Mouse (Mus musculus): ENCODE data around the gene Gm28374. TPM values are rescaled to one million over a fixed set of nuclear protein-coding genes. Genes with fewer than 3 reads are reported as not detected.
A peak's percentile ranks its signal among the peaks of the same experiment; 100 is the strongest.
"Not testable (repeated sequence)": the region's sequence is repeated elsewhere in the genome, so short reads cannot be mapped to it uniquely, and the experiment has no call there.

The Gm28374 gene
- polyA plus RNA-seq, 1 experiment from 2014 or later, result 1.5 TPM

GRCm38 (mm10) chr19:6045366-6046293 lies 36.4 kb downstream of the Gm28374 start:
- Histone ChIP-seq H3K4me3 (peak overlapping the region; percentile 86), H3K9me3 (no peaks in the 10 kb centered on the region), H3K27ac (peak overlapping the region; percentile 94), H3K4me1 (peaks cover 22% of the 10 kb centered on the region), H3K27me3 (ENCODE audit: insufficient read depth, poor library complexity, severe bottlenecking) (no peaks in the 10 kb centered on the region), H3K36me3 (peaks cover 26% of the 10 kb centered on the region)
- 19% methylated on average over 20 of the region's 20 CpGs for WGBS
- DNase-seq (ENCODE audit: low spot score), result no peak

- Histone ChIP-seq H3K36me3 (peaks cover 11% of the 10 kb centered on the region), H3K4me1 (peaks cover 22% of the 10 kb centered on the region)
- H3K27me3 ChIP-seq (ENCODE audit: insufficient read depth, poor library complexity, severe bottlenecking); H3K9me3 ChIP-seq; H3K4me3 ChIP-seq; DNase-seq (ENCODE audit: low spot score); H3K27ac ChIP-seq: not testable (repeated sequence)
- WGBS, result 72% methylated on average over 4 of the region's 4 CpGs
Measured at GRCm38 (mm10) chr19:6044102-6044501, 38.0 kb downstream of the Gm28374 start.

- 81% methylated on average over 9 of the region's 9 CpGs for WGBS
Measured at GRCm38 (mm10) chr19:6042293-6042692, 39.8 kb downstream of the Gm28374 start.

GRCm38 (mm10) chr19:6040002-6040401 lies 42.1 kb downstream of the Gm28374 start:
- Histone ChIP-seq H3K4me3 (no peak overlapping the region), H3K36me3 (no peaks in the 10 kb centered on the region), H3K4me1 (peaks cover under 1% of the 10 kb centered on the region; the same call in 1 of the 2 replicates), H3K27ac (no peak overlapping the region), H3K27me3 (ENCODE audit: insufficient read depth, poor library complexity, severe bottlenecking) (no peaks in the 10 kb centered on the region), H3K9me3 (no peaks in the 10 kb centered on the region)
- no peak for DNase-seq (ENCODE audit: low spot score)

More at GRCm38 (mm10) chr19:6042293-6042692, 39.8 kb downstream of the Gm28374 start:
- DNase-seq (ENCODE audit: low spot score), result no peak
- Histone ChIP-seq H3K4me3 (no peak overlapping the region), H3K36me3 (no peaks in the 10 kb centered on the region), H3K27me3 (ENCODE audit: insufficient read depth, poor library complexity, severe bottlenecking) (no peaks in the 10 kb centered on the region), H3K27ac (no peak overlapping the region), H3K4me1 (peaks cover 6% of the 10 kb centered on the region), H3K9me3 (no peaks in the 10 kb centered on the region)

GRCm38 (mm10) chr19:6038326-6038725 lies 43.7 kb downstream of the Gm28374 start:
- no peaks in the 10 kb centered on the region for H3K36me3 ChIP-seq
- WGBS, result 79% methylated on average over 7 of the region's 7 CpGs
- H3K27ac ChIP-seq, result no peak overlapping the region
- H3K27me3 ChIP-seq (ENCODE audit: insufficient read depth, poor library complexity, severe bottlenecking), result no peaks in the 10 kb centered on the region
- no peaks in the 10 kb centered on the region for H3K9me3 ChIP-seq
- no peaks in the 10 kb centered on the region for H3K4me1 ChIP-seq
- no peak overlapping the region for H3K4me3 ChIP-seq
- no peak for DNase-seq (ENCODE audit: low spot score)

- Histone ChIP-seq H3K27me3 (ENCODE audit: insufficient read depth, poor library complexity, severe bottlenecking) (no peaks in the 10 kb centered on the region), H3K4me1 (no peaks in the 10 kb centered on the region), H3K36me3 (no peaks in the 10 kb centered on the region), H3K27ac (no peak overlapping the region), H3K9me3 (no peaks in the 10 kb centered on the region), H3K4me3 (no peak overlapping the region)
- DNase-seq (ENCODE audit: low spot score), result no peak
Measured at GRCm38 (mm10) chr19:6037695-6038094, 44.4 kb downstream of the Gm28374 start.

- no peak for DNase-seq (ENCODE audit: low spot score)
- 71% methylated on average over 9 of the region's 9 CpGs for WGBS
- no peak overlapping the region for H3K27ac ChIP-seq
- no peak overlapping the region for H3K4me3 ChIP-seq
- H3K27me3 ChIP-seq (ENCODE audit: insufficient read depth, poor library complexity, severe bottlenecking), result no peaks in the 10 kb centered on the region
- H3K9me3 ChIP-seq, result no peaks in the 10 kb centered on the region
- no peaks in the 10 kb centered on the region for H3K36me3 ChIP-seq
- no peaks in the 10 kb centered on the region for H3K4me1 ChIP-seq
Measured at GRCm38 (mm10) chr19:6035966-6036585, 46.0 kb downstream of the Gm28374 start.

GRCm38 (mm10) chr19:6030520-6031280 lies 51.4 kb downstream of the Gm28374 start:
- Histone ChIP-seq H3K4me1 (no peaks in the 10 kb centered on the region), H3K36me3 (no peaks in the 10 kb centered on the region), H3K27ac (no peak overlapping the region), H3K4me3 (no peak overlapping the region), H3K9me3 (no peaks in the 10 kb centered on the region), H3K27me3 (ENCODE audit: insufficient read depth, poor library complexity, severe bottlenecking) (no peaks in the 10 kb centered on the region)
- WGBS, result 70% methylated on average over 14 of the region's 14 CpGs
- DNase-seq (ENCODE audit: low spot score), result no peak

GRCm38 (mm10) chr19:6029426-6029825 lies 52.6 kb downstream of the Gm28374 start:
- H3K9me3 ChIP-seq, result no peaks in the 10 kb centered on the region
- no peak for DNase-seq (ENCODE audit: low spot score)
- WGBS, result 65% methylated on average over 9 of the region's 9 CpGs
- H3K4me3 ChIP-seq, result no peak overlapping the region
- H3K27ac ChIP-seq, result no peak overlapping the region
- H3K27me3 ChIP-seq (ENCODE audit: insufficient read depth, poor library complexity, severe bottlenecking), result 0 out of 2 replicates have a peak, but pooled peaks cover under 1% of the 10 kb centered on the region
- H3K4me1 ChIP-seq, result no peaks in the 10 kb centered on the region
- H3K36me3 ChIP-seq, result no peaks in the 10 kb centered on the region

GRCm38 (mm10) chr19:6028991-6029390 lies 53.1 kb downstream of the Gm28374 start:
- no peak for DNase-seq (ENCODE audit: low spot score)

More at GRCm38 (mm10) chr19:6028991-6029390, 53.1 kb downstream of the Gm28374 start:
- H3K27ac ChIP-seq, result no peak overlapping the region
- H3K4me3 ChIP-seq, result no peak overlapping the region
- no peaks in the 10 kb centered on the region; the same call in 1 of the 2 replicates for H3K4me1 ChIP-seq
- no peaks in the 10 kb centered on the region for H3K9me3 ChIP-seq
- WGBS, result 83% methylated on average over 6 of the region's 6 CpGs
- H3K36me3 ChIP-seq, result no peaks in the 10 kb centered on the region
- peaks cover 5% of the 10 kb centered on the region; the same call in 1 of the 2 replicates for H3K27me3 ChIP-seq (ENCODE audit: insufficient read depth, poor library complexity, severe bottlenecking)
